Mouse (Mus musculus): ENCODE data around the gene Tmprss6. TPM values are rescaled to one million over a fixed set of nuclear protein-coding genes. Genes with fewer than 3 reads are reported as not detected.

The Tmprss6 gene
- polyA plus RNA-seq, 1 experiment, result not detected

DNA sequence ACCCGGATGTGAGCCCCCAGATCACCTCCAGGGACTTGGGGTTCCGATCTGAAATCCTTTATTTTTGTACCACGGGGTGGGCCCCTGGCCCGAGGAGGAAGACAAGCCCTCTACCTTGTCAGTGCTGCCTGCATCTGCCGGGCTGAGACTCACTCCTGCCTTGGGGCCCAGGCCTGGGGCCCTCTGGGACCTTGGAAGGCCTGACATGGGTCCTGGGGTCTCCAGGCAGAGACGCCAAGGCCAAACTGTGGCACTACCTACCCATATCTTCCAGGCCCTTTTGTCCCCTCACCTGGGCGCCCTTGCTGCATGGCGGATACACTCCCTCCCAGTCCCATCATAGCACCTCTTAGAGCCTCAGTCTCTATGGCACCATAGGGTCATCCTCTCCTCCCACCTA is 29.9 kb downstream of the Tmprss6 start:
- Histone ChIP-seq H3K4me1 (ENCODE audit: control insufficient read depth, insufficient read depth, low read length) (no peaks in the 10 kb centered on the region; the same call in 1 of the 2 replicates), H3K4me3 (ENCODE audit: insufficient read depth, low read length) (no peak overlapping the region), H3K27ac (ENCODE audit: insufficient read depth, low read length) (no peak overlapping the region)
- TF ChIP-seq POLR2A (IDR thresholded peaks at IDR 0.05; ENCODE audit: low read depth, low read length), result no peak
- no peak for TF ChIP-seq CTCF (IDR thresholded peaks at IDR 0.05; ENCODE audit: borderline replicate concordance, insufficient read depth, low read length)

GRCm38 (mm10) chr15:78438018-78438394 is 30.4 kb downstream of the Tmprss6 start:
- H3K27ac ChIP-seq (ENCODE audit: insufficient read depth, low read length), result 0 out of 2 replicates have a peak overlapping the region, but pooled peaks have one; percentile 30
- TF ChIP-seq CTCF (IDR thresholded peaks at IDR 0.05; ENCODE audit: borderline replicate concordance, insufficient read depth, low read length), result no peak
- TF ChIP-seq POLR2A (IDR thresholded peaks at IDR 0.05; ENCODE audit: low read depth, low read length), result no peak
- H3K4me3 ChIP-seq (ENCODE audit: insufficient read depth, low read length), result no peak overlapping the region
- H3K4me1 ChIP-seq (ENCODE audit: control insufficient read depth, insufficient read depth, low read length), result no peaks in the 10 kb centered on the region; the same call in 1 of the 2 replicates

DNA sequence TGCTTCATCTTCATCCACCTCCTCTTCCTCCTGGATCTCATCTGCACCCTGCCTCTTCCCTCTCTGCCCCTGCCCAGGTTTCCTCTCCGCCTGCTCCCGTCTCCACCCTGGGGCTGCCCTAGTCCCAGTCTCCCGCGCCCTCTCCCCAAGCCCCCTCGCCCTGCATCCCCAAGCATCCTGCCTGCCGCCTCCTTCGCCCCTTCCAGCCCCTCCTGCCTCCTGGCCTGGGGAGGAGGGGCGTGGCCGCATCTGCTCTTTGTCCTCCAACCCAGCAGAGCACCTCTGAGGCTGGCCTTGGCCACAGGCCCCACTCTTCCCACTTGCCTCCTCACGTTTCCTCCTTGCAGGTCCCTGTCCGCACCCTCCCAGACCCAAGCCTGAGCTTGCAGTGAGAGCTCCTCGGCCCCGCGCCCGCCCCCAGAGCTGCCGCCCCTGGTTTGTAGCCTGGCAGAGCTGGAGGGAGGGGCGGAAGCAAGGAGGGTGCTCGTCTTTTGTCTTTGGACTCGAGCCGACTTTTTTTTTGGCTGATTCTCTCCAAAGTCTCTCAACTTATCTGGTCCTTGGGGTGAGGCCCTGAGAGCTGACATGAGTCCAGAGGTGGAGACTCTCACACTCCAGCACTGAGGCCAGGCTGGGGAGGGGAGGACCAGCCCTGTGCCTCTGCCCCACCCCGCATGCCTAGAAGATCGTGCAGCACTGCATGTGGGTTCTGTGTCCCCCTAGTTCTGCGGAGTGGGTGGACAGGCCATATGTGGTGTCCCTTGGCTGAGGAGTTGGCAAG is 31.0 kb downstream of the Tmprss6 start:
- TF ChIP-seq POLR2A (IDR thresholded peaks at IDR 0.05; ENCODE audit: low read depth, low read length), result no peak
- TF ChIP-seq CTCF (IDR thresholded peaks at IDR 0.05; ENCODE audit: borderline replicate concordance, insufficient read depth, low read length), result no peak
- Histone ChIP-seq H3K27ac (ENCODE audit: insufficient read depth, low read length) (peak overlapping the region; percentile 30), H3K4me3 (ENCODE audit: insufficient read depth, low read length) (no peak overlapping the region), H3K4me1 (ENCODE audit: control insufficient read depth, insufficient read depth, low read length) (no peaks in the 10 kb centered on the region; the same call in 1 of the 2 replicates)

DNA sequence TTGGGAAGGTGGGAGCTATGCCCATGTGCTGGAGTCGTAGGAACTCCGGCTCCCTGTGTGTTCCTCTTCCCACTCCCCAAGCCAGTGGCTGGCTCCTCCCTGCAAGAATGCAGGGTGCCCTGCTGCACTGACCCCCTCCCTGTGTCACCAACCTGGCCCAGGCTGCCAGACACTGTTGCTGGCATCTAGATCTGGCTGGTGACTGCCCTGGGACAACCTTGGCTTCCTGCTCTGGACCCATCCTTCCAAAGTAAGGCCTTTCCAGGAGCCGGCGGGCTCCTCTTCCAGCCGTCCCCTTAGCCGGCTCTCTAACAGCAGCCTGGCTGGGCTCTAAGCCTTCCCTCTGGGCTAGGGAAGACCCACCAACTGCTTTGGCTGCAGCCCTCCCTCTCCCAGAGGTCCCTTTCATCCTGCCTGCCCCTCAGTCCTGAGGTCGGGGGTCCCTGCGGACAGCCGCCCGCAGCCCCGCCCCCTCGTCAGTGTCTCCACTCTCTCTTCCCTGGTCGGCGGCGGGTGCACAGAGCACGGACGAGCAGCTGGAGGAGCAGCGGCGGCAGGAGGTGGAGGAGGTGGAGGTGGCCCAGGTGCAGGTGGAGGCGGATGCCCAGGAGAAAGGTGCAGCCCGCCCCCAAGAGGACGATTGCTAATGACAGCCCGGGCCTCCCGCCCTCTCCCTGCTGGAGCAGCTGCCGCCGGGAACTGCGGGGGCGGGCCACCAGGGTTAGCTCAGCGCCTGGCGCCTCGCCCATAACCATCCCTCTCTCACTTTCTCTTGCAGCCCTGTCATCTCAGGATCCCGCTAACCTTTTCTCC is 31.8 kb downstream of the Tmprss6 start:
- TF ChIP-seq POLR2A (IDR thresholded peaks at IDR 0.05; ENCODE audit: low read depth, low read length) (no peak), CTCF (IDR thresholded peaks at IDR 0.05; ENCODE audit: borderline replicate concordance, insufficient read depth, low read length) (no peak)
- Histone ChIP-seq H3K4me1 (ENCODE audit: control insufficient read depth, insufficient read depth, low read length) (no peaks in the 10 kb centered on the region; the same call in 1 of the 2 replicates), H3K4me3 (ENCODE audit: insufficient read depth, low read length) (no peak overlapping the region), H3K27ac (ENCODE audit: insufficient read depth, low read length) (peak overlapping the region; percentile 30; the same call in 1 of the 2 replicates)

DNA sequence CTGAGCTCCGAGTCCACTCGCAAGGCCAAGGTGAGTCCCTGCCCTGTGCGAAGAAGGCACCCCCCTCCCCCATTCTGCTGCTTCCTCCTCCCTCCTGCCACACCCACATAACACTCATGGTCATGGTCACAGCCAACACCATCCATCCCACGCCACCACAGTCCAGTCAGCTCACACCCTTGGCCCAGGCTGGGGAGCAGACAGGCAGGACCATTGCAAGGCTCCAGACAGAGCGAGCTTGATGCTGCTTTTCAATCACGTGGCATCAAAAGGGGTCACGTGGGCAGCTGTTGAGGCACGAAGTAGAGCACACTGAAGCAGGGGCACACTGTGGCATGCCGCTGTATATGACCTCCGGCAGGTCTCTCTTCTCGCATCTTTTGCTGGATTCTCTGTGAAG is 32.8 kb downstream of the Tmprss6 start:
- TF ChIP-seq CTCF (IDR thresholded peaks at IDR 0.05; ENCODE audit: borderline replicate concordance, insufficient read depth, low read length), result no peak
- H3K27ac ChIP-seq (ENCODE audit: insufficient read depth, low read length), result no peak overlapping the region
- no peak overlapping the region for H3K4me3 ChIP-seq (ENCODE audit: insufficient read depth, low read length)
- no peaks in the 10 kb centered on the region; the same call in 1 of the 2 replicates for H3K4me1 ChIP-seq (ENCODE audit: control insufficient read depth, insufficient read depth, low read length)

GRCm38 (mm10) chr15:78434896-78435520 is 33.4 kb downstream of the Tmprss6 start:
- H3K27ac ChIP-seq (ENCODE audit: insufficient read depth, low read length), result no peak overlapping the region
- TF ChIP-seq CTCF (IDR thresholded peaks at IDR 0.05; ENCODE audit: borderline replicate concordance, insufficient read depth, low read length), result no peak
- TF ChIP-seq POLR2A (IDR thresholded peaks at IDR 0.05; ENCODE audit: low read depth, low read length), result no peak
- no peak overlapping the region for H3K4me3 ChIP-seq (ENCODE audit: insufficient read depth, low read length)
- peaks cover 3% of the 10 kb centered on the region for H3K4me1 ChIP-seq (ENCODE audit: control insufficient read depth, insufficient read depth, low read length)

DNA sequence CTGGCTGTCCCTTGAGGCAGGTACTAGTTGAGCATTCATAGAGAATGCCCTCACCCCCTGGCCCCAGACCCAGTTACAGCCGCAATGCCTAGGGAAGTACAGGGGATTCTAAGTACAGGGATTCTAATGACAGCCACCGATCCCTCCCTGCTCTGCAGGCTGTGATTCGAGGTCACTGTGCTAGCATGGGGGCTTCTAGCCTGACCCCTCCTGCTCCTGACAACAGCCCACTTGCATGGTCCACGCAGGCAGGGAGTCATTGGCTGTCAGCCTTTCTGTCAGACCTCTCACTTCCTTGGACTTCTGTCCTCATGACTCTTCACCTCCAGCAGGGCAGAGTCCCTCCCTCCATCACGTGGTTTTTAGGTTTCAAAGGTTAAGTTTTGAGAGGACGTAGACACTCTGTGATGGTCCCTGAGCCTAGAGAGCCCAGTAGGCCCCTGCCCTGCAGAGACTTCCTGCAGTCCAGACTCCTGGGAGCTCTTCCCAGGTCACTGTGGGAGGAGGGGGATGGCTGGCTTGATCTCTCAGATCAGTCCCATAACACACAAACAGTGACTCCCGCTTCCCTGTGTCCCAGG is 36.8 kb downstream of the Tmprss6 start:
- Histone ChIP-seq H3K4me1 (ENCODE audit: control insufficient read depth, insufficient read depth, low read length) (peaks cover 3% of the 10 kb centered on the region; the same call in 1 of the 2 replicates), H3K4me3 (ENCODE audit: insufficient read depth, low read length) (no peak overlapping the region), H3K27ac (ENCODE audit: insufficient read depth, low read length) (no peak overlapping the region)
- TF ChIP-seq CTCF (IDR thresholded peaks at IDR 0.05; ENCODE audit: borderline replicate concordance, insufficient read depth, low read length), result no peak
- TF ChIP-seq POLR2A (IDR thresholded peaks at IDR 0.05; ENCODE audit: low read depth, low read length), result no peak

DNA sequence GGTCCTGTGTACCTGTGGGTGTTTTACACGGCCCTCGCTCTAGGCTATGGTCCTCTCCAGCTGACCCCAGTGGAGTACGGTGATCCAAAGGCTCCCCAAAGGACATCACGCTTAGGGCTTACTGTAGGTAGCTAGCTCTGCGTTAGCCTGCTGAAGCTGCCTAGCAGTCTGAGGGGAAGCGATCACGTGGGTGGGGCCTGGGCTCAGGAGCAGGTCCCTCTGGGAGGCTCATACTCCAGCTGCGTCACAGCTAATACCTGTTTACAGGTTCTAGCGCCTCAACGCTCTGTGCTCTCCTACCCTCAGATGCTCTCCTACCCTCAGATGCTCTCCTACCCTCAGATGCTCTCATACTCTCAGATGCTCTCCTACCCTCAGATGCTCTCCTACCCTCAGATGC is 37.6 kb downstream of the Tmprss6 start:
- TF ChIP-seq CTCF (IDR thresholded peaks at IDR 0.05; ENCODE audit: borderline replicate concordance, insufficient read depth, low read length) (no peak), POLR2A (IDR thresholded peaks at IDR 0.05; ENCODE audit: low read depth, low read length) (no peak)
- H3K4me1 ChIP-seq (ENCODE audit: control insufficient read depth, insufficient read depth, low read length), result peaks cover 3% of the 10 kb centered on the region; the same call in 1 of the 2 replicates
- no peak overlapping the region for H3K4me3 ChIP-seq (ENCODE audit: insufficient read depth, low read length)
- H3K27ac ChIP-seq (ENCODE audit: insufficient read depth, low read length), result no peak overlapping the region

GRCm38 (mm10) chr15:78429871-78430622 is 38.4 kb downstream of the Tmprss6 start:
- peaks cover 3% of the 10 kb centered on the region; the same call in 1 of the 2 replicates for H3K4me1 ChIP-seq (ENCODE audit: control insufficient read depth, insufficient read depth, low read length)
- H3K27ac ChIP-seq (ENCODE audit: insufficient read depth, low read length), result no peak overlapping the region
- TF ChIP-seq POLR2A (IDR thresholded peaks at IDR 0.05; ENCODE audit: low read depth, low read length) (no peak), CTCF (IDR thresholded peaks at IDR 0.05; ENCODE audit: borderline replicate concordance, insufficient read depth, low read length) (no peak)
- peak overlapping the region; percentile 63 for H3K4me3 ChIP-seq (ENCODE audit: insufficient read depth, low read length)
